Mouse (Mus musculus) brain, embryonic 18.5 days (tissue): Measurements from ENCODE around the gene Nfxl1.
"Not testable (repeated sequence)": the region's sequence is repeated elsewhere in the genome, so short reads cannot be mapped to it uniquely, and the experiment has no call there.

Experiments
- DNase-seq: peaks from one replicate; pipeline ENCODE4 v3.0.0-alpha.2; 2012; ENCODE audit warnings: low read depth, low spot score

The Nfxl1 gene

GRCm38 (mm10) chr5:72559544-72560049, at the start of gene Nfxl1:
Nfxl1 (minus strand) TSS chr5:72559684.
- DNase-seq: peak; percentile 97

GRCm38 (mm10) chr5:72603138-72603537, 43.7 kb upstream of the Nfxl1 start:
- no peak for DNase-seq

GRCm38 (mm10) chr5:72601006-72601405, 41.5 kb upstream of the Nfxl1 start:
- DNase-seq: no peak

DNA sequence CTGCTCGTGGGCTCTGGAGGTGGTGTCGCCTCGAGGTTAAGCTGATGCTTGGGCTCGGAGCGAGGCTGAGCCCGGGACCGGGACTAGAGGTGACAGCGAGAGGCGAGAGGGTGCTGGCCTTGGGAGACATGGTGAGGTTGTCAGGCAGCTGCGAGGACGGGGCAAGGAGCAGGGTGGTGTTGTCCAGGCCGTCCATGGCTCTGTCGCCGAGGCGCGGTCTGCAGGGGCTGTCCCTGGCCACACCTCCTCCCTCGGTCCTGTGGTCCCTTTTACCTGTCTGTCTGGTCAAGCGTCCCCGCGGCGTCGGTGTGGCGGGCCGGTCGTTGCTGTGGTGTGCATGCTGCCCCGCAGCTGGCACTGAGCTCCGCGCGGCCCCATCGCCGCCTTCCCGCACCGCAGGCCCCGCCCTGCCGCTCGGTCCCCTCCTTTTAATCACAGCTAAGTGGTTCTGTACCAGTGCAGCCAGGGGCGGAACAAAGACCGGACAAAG, 27.8 kb upstream of the Nfxl1 start, which contains the start of gene Gm5868:
TSS of gene Gm5868 (minus strand) at position 360 of the 490 bp plus-strand sequence.
- no peak for DNase-seq

DNA sequence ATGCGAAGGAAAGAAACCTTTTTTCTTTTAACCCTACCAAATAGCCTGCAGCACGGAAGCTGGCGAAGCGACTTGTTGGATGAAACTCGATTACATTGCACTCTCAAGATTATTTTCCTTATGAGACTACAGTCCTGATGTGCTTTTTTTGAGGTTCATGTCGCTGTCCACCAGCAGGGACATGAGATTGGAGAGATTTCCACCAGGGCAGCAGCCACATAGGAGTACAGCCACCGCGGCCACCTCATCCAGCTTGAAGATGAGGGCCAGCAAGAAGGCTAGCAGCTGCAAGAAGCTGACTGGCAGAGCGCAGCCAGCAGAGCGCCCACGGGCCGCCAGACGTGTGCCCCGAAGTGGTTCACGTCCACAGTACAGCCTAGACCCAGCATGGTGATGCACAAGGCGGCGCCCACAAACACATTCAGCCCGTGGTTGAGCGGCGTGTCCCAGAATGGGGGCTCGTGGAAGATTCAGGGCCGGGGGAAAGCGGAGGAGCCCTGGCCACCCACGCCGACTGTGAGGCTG, 27.2 kb upstream of the Nfxl1 start:
- not testable (repeated sequence) for DNase-seq

DNA sequence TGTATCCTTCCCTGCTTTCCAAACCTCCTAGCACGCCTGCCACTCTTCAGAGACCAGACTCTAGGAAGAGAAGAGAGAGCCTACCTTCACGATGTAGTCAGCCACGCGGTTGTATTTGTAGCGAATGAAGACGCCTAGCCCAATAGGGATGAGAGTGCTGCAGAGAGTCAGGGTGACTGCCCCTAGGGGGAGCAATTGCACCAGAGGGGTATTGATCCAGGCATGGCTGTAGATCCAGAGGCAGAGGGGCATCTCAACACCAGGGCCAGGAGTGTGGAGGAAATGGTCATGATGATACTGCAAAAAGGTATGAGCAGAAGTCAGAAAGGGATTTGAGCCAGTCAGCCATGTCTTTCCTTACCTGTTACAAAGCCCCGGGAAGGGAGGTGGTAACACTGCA, 26.6 kb upstream of the Nfxl1 start:
- not testable (repeated sequence) for DNase-seq

- not testable (repeated sequence) for DNase-seq
These were observed 21.5 kb upstream of the Nfxl1 start, which contains the start of gene Zar1 for GRCm38 (mm10) chr5:72580970-72581332. Zar1 (minus strand) TSS chr5:72581254.

DNA sequence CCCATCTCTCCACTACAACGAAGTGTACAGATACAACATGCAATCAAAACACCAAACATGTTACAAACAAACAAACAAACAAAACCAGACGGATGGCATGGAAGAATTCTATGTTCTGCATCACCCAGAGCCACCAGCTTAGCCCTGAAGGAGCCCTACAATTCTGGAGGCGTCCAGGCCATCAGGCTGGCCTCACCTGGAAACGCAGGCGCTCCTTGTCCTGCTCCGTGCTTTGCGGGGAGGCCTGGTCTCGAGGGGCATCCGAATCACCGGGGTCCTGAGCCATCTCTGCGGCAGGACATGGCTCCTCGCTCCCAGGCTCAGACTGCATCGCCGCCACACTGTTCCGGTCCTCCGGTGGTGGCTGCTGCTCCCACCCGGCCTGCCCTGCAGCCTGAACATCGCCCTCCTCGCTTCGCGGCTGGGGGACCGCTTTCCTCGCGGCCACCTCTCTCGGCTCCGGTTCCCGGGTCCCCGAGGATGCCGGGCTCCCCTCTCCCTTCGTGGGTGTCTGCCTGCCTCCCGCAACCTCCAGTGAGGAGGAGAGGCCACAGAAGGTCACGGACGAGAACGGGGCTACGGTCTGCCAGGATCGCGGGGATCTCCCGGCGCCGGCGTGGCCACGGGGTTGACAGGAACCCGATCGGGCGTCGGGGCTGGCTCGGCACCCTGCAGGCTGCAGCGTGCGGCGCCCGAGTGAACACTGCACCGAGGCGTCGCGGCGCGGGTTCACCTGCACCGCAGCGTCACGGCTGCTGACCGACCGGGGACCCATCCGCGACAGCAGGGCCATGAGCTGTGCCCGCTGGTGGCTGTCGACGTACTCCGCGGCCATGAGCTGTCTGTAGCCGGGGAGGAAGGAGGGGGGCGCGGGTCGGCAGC, 20.8 kb upstream of the Nfxl1 start:
- not testable (repeated sequence) for DNase-seq

DNA sequence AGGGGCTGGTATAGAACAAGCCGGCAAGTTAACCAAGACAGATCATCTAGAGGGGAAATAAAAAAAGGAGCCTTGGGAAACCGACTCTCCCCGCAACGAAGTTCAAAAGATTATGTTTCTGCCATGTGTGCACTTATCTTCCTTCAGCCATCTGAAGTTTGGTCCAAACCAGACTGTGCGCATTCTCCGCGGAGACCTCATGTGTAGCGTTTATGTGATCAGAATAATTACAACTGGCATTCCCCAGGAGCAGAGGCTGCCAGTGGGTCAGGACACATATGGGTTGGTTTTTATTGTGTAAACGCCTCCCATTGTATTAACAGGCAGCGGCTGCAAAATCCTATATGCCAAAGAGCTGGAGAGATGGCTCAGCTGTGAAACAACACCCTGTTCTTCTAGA, 20.1 kb upstream of the Nfxl1 start:
- not testable (repeated sequence) for DNase-seq

DNA sequence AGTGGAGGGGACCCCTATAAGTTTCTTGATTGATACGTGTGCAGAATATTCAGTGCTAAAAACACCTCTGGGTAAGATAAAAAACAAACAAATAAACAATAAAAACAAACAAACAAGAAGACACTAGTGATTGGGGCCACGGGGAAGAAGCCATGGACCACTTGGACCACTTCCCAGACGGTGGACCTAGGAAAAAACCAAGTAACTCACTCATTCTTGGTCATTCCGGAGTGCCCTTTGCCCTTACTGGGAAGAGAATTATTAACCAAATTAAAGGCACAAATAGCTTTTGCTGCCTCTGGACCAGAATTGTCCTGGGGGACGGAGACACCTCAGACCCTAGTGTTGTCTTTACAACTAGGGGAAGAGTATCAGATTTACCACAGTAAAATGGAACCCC, 6.1 kb upstream of the Nfxl1 start:
- no peak for DNase-seq

DNA sequence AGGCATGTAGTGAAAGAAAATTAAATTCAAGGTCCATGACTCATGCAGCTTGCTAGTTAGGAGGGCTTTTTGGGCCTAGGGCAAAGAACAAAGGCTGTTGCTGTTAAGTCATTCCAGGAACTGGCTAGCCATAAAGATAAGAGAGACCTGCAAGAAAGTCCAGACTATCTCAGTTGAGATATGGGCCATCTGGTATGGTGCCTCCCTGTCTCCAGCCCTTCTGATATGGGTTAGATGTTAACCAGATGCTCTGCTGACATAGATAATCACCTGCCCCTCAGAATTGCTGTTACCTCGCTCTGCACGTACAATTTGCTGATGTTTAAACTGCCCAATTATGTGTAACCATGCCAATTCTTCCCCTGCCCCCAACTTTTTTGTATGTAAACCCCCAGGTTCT, 3.7 kb upstream of the Nfxl1 start:
- not testable (repeated sequence) for DNase-seq

- no peak for DNase-seq
These were observed 1.6 kb upstream of the Nfxl1 start for GRCm38 (mm10) chr5:72560976-72561628.

DNA sequence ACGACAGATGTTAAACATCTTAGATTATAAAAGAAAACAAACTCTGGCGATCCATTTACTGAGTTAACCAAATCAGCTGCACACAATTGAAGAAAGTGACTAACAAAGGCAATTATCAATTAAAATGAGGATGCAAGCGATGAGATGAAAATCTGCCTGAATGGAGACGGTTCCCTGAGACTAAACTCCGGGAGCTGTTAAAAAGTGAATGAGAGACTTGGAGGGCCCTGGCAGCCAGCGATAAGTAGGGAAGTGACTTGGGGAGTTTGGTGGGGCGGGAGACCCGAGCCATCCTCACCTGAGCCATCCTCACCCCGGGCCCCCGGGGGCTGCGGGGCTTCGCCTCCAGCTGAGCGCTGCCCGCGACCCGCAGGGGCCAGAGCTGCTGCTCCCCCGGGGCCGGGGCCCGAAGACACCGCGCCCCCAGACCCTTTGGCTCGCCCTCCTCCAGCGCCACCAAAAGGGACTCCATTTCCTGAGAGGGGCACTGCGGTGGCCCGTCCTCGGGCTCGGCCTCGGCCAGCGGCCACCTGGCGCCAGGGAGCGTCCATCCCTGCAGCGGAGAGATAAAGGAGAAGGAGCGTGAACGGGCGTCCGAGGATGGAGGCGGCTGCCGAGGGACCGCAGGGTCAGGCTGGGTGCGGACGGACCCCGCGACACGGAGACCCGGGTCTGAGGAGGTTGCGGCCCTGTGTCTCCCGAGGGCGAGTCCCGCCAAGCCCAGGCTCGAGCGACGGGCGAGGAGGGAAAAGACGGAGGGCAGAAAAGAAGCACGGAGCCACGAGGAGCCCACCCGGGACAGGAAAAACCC, 563 bp downstream of the Nfxl1 start:
- DNase-seq: no peak

DNA sequence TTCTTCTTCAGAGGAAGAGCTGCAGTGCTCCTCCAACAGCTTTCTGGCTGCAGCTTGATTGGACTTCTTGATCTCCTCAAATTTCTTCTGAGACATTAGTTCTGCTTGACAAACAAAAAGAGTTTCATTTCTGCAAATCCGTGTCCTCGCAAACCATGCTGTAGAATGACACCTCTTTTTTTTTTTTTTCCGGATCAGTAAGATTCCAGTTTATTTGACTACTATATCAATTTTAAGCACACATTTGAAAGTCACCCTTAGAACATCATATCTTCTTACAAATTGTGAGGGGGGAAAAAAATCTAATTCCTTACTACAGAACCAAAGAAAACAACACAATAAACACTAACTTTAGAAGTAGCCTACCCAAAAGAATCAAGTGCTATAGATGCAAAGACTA, 3.2 kb downstream of the Nfxl1 start:
- no peak for DNase-seq

DNA sequence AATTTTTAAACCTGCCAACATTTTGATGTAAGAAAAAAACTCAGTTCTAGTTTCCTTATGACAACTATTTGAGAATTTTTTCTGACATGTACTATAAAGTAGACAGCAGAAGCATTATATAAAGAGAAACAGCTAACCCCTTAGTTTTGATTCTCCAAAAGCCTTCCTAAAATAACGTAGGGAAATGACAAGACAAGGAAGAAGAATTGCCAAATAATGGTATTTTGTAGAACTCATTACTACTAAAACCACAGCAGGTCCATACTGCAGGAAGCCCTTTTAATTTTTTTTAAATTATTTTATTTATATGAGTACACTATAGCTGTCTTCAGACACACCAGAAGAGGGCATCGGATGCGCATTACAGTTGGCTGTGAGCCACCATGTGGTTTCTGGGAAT, 8.3 kb downstream of the Nfxl1 start:
- DNase-seq: no peak

DNA sequence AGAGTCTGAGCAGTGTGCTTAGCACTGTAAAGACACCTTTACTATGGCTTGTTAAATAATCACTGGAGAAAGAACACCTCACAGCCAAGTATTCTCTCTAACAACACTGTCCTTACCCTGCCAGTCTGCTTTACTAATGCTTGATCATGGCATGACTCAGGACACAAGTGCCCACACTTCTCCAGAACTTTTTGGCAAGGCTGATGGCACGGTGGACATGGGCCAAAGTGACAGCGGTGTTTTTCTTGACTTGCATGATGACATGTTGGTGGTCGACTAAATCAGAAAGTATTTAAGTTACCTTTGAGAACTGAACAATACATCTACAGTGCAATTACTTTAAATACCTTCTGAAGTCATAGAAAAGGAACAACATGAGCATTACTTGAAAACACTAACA, 30.6 kb downstream of the Nfxl1 start:
- DNase-seq: no peak

GRCm38 (mm10) chr5:72513808-72514207, 45.7 kb downstream of the Nfxl1 start:
- no peak for DNase-seq

GRCm38 (mm10) chr5:72505740-72506139, 53.7 kb downstream of the Nfxl1 start:
- peak; percentile 18 for DNase-seq

DNA sequence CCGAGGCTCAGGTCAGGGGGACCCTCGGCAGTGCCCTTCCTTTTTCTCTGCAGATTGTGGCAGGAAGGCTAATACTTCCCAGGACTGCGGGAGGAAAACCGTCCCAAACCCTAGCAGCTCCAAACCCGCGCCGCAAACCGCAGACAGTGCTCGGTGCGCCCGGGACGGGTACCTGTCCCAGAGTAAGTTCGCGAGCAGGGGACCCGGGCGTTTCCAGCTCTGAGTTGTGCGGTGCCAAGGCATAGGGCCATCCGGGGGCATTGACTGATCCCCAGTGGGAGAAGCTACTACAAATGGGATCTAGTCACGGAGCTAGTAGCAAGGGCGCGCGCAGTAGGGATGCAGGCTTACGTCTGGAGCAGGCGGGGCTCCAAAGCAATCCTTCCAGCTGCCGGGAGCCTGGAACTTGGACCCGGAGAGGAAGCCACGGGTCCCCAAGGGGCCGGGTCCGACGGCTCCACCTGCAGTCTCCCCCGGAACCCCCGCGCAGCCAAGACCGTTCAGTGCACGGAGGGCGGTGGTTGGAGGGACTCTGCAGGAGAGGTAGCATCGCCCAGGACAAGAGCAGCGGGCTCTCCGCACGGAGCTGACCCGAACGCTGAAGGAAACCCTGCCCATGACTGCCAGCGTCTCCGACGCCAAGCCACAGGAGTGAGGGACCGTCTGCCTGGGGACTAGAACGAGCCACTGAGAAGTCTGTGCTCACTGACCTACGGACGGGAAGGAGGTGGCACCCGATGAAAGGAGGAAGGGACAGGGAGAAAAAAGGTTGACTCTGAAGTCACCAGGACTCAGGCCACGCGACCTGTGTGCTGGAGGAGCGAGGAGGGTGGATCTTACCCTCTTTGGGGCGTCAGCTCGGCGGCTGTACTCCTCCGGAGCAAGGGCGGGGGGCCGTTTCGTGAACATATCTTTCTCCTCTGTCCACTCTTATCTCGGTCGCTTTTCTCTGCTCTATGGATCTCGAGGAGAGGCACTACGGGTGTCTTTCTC, 55.7 kb downstream of the Nfxl1 start, which contains the start of gene Corin:
TSS of gene Corin (minus strand) at position 943 of the 993 bp plus-strand sequence.
- no peak for DNase-seq

DNA sequence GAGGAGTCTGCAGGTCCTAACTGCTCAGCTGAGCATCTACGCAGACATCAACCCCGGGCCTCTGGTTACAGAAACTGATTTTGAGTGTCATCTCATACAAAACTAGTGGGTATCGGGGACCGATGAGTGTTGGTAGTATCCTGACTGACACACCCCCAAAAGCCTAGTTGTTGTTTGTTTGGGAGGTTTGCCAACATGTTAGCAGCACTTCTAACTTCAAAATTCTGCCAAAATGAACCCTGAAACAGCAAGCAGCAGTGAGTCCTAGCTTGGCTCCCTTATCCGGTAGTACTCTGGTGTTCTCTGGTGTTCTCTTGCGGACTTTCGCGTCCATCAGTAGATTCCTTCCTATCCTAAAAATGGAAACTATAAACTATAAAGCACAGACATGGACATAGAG, 56.7 kb downstream of the Nfxl1 start:
- DNase-seq: no peak
